Mouse (Mus musculus) CD4-positive, CD25-positive, alpha-beta regulatory T cell, adult 4 months (primary cell): Measurements from ENCODE around the gene Irf7. TPM values are rescaled to one million over a fixed set of nuclear protein-coding genes. Genes with fewer than 3 reads are reported as not detected.
"Not testable (repeated sequence)": the region's sequence is repeated elsewhere in the genome, so short reads cannot be mapped to it uniquely, and the experiment has no call there.

Experiments
- ATAC-seq: one replicate; pipeline ENCODE4 v1.8.0; 2017
- polyA plus RNA-seq, 2 experiments: library from polyadenylated mRNA; unstranded; fragments of 100-300 nt; shearing (Covaris generic); gene quantifications; one replicate each; pipeline ENCODE4 v1.2.1; 2017

The Irf7 gene
- polyA plus RNA-seq, 2 experiments from 2014 or later: 119 to 231 TPM

DNA sequence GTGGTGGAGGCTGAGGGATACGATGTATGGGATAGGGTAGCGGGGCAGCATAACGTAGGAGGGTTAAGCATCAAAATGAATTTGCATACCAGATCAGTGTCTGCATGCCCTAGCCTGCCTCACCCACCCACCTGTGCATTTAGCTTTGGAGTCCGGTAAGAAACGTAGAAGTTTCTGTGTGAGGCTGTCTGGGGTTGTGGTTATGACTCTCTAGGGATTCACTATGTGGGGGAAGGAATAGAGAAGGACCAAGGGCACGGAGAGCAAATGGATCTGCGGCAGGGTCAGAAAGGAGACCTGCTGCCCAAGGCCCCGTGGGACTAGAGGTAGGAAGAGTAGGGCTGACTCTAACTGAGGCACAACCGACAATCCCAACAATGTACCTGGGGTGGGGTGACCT lies 9.1 kb upstream of the Irf7 start:
- ATAC-seq: no peak

DNA sequence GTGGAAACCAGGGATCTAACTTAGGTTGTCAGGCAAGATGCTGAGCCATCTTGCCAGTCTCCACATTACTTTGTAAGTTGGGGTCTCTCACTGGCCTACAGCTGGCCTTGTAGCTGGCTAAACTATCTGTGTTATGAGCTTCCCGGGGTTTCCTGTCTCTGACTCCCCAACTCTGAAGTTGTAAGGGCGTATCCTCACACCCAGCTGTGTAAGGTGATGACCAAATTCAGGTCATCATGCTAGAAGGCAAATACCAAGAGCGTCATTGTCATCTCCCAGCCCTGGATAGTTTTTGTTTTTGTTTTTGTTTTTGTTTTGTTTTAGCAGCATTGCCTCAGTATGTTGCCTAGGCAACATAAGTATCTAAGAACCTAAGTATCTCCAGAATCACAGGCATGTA lies 4.3 kb upstream of the Irf7 start:
- no peak for ATAC-seq

DNA sequence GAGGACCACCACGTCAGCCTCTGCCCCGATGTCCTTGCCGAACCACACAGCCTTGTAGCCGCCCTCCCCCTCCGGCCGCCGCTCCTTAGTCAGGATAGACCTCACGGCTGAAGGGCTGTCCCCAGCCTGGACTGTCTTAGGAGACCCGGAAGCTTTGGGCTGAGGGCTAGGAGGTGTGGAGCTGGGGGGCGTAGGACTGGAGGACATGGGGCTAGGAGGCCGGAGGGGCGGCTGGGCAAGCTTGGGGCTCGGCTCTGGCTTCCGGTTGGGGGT lies 2.9 kb upstream of the Irf7 start:
- ATAC-seq: no peak

DNA sequence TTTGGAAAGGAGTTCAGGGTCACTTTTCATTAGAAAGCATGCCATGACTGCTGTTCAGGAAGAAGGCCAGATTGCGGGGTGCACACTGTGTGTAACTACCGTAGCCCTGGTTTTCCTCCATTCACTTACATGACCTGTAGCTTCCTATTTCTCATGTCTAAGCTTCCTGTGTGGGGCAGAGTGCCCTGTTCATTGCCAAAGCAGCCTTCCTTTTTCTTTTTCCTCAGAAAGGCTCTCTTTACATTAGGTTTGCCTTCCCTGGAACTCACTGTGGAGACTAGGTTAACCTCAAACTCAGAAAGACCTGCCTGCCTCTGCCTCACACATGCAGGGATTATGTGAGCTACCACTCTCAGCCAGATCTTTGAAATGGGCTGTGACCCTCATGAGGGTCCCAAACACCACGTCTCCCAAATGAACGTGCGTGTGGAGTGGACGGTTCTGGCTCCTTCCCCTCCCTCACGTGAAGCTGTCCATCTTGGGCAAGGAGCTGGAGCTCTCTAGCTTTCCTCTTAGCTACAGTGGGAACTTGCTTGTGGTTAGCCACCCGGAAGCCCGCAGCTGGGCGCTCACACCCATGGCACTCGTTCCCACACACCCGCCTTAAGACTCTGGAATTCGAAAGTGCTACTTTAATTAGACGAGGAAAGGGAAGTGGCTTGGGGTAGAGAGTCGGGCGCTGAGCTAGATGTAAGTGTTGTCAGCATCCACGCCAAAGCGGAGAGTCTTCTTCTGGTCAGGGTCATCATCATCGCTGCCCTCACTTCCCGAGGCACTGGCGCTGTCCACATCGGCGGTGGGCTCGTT lies 2.4 kb upstream of the Irf7 start:
- ATAC-seq: peak; percentile 18

DNA sequence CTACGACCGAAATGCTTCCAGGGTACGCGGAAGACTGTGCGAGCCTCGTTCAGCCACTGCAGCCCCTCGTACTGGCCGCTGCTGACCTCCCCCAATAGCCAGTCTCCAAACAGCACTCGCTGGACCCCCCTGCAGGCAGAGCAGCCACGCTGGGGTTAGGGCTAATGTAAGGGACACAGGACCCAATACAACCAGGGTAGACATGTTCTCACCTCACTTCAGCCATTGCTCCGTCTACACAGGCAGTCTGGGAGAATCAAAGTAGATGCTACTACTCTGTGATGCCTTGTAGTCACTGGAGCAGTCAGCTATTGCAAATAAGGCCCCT lies 906 bp downstream of the Irf7 start:
- peak; percentile 16 for ATAC-seq

DNA sequence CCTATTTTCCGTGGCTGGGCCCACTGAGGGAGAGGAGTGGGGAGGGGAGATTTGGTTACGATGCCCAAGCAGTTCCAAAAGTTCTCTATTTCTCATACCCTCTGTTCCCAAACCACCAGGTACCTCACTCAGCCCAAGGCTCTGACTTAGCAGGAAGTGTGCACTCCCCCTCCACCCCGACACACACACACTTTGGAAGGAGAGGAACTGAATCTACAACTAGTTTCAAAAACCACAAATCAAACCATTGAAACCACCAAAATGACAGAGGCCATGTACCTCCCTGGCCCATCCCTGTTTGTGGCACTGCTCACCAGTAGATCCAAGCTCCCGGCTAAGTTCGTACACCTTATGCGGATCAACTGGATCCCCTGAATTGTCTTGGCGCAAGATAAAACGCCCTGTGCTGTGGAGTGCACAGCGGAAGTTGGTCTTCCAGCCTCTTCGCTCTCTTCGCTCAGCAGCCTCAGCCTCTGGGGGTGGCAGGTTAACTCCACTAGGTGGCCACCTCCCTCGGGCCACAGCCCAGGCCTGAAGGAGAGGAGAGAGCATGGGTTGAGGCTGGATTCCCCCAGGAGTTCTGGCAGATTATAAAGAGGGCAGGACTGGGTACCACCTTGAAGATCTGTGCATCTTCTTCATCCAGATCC lies 1.4 kb downstream of the Irf7 start:
- peak; percentile 61 for ATAC-seq

DNA sequence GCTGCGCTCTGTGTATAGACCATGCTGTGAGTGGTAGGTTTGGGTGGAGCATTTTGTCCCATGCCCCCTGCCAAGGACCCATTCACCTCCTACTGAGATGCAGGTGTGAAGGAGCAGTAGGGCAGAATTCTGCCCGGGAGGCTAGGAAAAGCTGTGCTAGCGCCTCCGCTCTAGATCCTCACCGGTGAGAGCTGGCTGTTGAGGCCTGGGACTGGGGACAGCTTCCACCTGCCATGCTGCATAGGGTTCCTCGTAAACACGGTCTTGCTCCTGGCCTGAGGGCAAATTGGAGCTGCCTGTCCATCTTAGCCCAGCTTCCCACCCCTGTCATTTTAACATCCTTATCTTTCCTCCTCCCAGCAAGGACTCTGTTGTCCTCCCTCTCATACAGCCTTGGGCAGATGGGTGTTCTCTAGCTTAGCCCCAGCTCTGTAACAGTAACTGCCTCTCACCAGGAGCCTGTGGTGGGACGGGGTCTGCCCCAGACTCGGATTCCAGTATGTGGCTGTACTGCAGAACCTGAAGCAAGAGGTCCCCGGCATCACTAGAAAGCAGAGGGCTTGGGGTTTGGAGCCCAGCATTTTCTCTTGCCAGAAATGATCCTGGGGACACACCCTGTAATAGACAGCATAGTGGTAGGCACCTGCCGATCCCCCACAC lies 2.1 kb downstream of the Irf7 start:
- no peak for ATAC-seq

DNA sequence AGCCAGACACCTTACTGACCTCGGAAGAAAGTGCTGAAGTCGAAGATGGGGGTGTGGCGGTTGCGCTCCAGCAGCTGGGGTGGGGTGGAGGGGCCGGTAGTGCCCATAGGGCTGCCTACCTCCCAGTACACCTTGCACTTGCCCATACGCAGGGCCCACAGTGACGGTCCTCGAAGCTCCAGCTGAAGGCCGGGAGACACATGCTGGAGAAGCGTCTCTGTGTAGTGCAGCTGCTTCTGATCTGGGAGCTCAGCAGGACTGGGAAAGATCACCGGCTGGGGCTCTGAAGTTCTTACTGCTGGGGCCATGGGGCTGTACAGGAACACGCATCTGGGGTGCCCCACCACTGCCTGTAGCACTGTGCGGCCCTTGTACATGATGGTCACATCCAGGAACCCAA lies 2.6 kb downstream of the Irf7 start:
- no peak for ATAC-seq

DNA sequence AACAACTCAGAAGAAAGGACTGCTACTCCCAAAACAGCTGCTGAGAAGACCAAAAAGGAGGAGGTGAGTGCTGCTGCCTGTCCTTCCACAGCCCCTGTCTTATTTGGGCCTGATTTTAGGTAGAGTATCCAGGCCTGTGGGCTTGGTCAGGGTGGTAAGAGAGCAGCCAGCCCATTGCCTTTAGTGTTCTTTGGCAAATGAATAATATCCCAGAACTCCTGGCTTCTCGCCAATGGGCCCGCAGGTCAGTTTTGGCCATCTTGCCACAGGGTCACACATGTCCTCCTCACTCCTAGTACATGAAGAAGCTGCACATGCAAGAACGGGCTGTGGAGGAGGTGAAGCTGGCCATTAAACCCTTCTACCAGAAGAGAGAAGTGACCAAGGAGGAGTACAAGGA lies 4.8 kb downstream of the Irf7 start:
- ATAC-seq: no peak

DNA sequence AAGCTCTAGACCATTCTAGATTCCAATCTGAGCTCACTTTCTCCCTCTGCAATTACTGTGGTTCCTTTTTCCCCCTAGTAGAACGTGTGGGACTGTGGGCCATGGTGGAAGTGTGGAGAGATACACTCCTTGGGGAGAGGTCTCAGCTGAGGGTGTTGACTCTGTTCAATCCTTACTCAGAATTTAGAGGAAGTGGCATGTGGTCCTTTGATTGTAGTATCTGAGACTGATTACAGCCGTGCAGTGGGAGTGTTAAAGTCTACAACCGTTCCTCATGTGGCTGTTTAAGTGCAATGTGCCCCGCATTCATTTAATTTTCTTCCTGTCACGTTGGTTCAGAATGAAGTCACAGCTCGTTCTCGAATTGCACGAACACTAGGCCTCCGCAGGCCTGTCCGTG lies 10.1 kb downstream of the Irf7 start:
- ATAC-seq: no peak

DNA sequence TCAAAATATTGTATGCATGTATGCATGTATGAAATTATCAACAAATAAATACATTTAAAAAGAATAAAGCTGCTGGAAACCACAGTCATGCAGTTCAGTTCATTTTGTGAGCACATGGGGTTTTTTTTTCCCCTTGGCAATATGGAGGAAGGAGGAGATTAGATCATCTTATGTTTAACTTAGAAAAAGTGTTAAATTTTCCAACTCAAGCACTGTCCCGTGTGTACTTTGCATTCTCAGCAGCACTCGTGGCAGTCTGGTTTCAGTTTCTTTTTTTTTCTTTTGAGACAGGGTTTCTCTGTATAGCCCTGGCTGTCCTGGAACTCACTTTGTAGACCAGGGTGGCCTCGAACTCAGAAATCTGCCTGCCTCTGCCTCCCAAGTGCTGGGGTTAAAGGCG lies 15.8 kb downstream of the Irf7 start:
- ATAC-seq: not testable (repeated sequence)

DNA sequence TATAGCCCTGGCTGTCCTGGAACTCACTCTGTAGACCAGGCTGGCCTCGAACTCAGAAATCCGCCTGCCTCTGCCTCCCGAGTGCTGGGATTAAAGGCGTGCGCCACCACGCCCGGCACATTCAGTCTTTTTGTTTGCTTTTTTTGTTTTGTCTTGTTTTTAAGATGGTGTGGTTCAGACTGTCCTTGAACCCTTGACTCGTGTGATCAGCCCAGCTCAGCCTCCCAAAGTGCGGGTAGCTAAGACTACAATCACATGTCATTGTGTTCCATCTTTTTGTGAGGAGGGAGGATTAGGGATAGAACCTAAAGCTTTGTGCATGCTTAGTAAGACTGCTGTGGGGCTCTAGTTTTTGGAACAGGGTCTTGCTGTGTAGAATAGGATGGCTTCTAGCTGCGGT lies 34.7 kb downstream of the Irf7 start:
- no peak for ATAC-seq

DNA sequence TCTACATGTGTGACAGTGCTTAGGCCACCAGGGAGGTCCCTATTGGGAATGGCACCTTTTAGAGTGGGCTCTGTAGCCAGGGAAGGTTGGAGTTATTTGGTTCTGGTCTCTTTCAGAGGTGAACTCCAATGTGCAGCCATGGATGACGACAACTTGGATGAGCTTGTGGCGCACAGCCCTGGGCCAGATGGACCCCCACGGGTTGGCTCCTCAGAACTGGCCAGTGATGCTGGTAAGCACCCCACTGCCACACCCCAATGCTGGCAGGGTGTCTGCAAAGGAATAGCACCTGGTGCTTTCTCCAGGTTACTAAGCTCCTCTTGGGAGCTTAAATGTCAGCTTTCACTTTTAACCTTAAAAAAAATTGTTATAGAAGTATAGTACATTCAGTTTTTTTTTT lies 35.2 kb downstream of the Irf7 start:
- no peak for ATAC-seq

DNA sequence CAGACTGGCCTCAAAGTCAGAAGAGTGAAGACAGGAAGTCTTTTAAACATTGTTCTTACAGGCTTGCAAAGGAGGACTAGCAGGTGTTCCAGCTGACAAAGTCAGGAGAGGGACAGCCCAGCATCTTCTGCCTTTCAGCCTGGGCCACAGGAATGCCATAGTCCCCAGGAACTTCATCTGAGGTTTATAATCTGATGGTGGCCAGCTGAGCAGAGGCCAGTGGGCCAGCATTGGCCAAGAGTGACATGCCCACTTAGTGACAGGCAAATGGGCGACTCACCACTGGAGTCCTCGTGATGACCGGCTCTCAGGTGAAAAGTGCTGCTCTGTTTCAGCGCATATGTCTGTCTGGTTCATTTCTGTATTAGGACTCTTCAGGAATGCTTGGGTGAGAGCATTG lies 35.7 kb downstream of the Irf7 start:
- ATAC-seq: no peak

DNA sequence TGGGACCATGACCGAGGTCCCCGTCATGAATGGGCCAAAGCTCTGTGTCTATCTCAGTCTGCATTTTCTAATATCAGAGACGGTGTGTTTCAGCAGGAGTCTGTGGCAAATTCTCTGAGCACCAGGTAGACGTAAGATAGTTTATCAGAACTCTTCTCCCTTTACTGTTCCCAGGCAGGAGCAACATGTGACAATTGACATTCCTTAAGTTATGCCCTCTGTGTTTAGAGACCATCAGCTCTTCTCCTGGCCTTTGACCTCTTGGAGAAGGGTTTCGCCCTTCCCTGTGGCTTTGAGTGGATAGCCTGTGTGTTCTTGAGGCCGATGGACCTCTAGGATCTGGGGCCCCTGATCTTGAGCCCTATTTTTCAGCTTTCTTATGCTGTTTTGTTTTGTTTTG lies 36.6 kb downstream of the Irf7 start:
- ATAC-seq: no peak

DNA sequence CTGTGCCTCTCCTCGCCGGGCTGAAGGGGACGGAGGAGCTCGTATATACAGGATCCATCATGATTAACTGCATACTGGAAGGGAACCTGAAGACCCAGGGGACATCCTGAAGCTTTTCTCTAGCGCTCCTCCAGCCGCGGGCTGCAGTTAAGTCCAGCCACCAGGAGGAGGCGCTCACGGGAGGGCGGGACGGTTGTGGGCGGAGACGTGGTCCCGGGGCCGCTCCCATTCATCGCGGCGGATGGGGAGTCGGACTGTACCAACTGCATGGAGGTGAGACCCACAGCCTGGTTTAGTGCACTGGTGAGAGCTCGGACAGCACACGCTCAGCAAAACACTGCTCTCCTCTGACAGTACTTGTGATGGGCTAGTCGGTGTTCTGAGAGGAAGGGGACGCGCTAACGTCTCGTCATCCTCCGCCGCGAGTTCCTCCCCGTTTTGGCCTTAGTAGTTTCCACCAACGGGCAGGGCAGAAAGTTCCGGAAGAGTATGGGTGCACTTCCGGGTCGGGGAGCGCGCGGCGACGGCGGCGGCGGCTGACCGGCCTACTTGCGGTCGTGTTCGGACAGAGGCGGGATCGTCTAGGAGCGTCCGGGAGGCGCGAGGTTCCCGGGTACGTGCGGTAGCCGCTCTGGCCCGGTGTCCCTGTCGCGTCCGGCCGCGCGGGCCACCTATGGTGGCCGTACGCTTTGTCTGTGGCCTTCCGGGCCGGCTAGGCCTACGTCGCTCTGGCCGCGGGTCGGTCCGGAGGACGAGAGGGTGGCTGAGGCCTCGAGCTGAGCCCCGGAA lies 37.8 kb downstream of the Irf7 start, which contains the start of gene Phrf1:
TSS of gene Phrf1 (plus strand) at position 506 of the 789 bp plus-strand sequence.
- ATAC-seq: peak; percentile 95

DNA sequence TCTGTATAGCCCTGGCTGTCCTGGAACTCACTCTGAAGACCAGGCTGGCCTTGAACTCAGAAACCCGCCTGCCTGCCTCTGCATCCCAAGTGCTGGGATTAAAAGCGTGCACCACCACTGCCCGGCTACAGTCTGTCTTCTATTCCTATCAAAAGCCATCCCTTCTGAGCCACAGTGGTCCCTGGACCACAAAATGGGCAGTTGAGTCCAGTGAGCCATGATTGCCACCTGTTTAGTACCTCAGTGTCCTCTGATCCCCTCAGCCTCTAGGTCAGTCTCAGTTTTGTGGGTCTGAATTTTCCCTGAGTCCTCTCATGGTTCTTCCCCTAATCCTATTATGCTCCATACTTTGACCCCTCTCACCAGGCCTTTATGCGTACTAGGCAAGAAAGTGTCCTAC lies 38.5 kb downstream of the Irf7 start:
- ATAC-seq: no peak

DNA sequence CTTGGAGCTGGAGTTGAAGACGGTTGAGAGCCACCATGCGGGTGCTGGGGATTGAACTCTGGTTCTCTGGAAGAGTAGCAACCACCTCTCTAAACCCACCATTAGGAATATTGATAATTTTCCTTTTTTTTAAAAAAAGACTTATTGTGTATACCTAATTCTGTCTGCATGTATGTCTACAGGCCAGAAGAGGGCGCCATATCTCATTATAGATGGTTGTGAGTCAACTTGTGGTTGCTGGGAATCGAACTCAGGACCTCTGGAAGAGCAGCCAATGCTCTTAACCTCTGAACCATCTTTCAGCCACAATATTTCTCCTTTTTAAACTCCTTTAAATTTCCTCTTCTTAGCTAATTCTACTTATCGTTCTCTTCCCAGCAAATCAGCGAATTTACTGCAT lies 39.7 kb downstream of the Irf7 start:
- ATAC-seq: no peak

DNA sequence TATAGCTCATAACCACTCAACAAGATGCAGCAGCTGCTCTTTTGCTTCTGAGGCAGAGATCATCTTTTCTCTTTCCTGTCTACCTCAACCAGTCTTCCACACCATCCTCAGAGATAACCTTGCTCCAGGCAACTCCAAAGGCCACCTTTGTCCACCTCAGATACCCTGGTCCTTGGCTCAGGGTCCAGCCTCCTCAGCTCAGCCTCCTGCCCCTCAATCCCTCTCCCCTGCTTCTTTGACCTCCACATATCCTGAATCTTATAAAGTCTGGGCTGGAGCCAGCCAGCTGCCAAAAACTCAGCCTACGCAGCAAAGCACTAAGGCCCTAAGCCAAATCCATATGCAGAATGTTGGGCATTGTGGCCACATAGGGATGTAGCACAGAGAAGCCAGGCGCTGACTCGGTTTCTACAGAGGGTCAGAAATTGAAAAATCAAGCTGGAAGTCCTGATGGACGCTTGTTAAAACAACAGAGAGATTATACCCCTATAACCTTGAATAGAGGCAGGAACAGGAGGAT lies 43.5 kb downstream of the Irf7 start:
- ATAC-seq: no peak

DNA sequence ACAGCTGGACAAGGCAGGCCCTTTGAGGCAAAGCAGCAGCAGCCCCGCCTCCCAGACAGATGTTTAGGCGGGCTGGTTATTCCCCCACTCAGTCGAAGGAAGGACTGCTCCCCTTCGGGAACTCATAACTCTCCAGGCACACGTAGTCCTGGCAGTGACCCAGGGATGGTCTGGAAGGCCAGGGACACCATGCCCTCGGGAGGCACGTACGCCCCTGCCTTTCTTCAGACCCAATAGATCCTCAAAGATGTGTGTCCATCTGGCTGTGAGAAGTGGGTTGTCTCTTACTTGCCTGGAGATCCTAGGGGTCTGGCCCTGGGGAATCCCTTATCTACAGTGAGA lies 44.2 kb downstream of the Irf7 start:
- ATAC-seq: no peak

DNA sequence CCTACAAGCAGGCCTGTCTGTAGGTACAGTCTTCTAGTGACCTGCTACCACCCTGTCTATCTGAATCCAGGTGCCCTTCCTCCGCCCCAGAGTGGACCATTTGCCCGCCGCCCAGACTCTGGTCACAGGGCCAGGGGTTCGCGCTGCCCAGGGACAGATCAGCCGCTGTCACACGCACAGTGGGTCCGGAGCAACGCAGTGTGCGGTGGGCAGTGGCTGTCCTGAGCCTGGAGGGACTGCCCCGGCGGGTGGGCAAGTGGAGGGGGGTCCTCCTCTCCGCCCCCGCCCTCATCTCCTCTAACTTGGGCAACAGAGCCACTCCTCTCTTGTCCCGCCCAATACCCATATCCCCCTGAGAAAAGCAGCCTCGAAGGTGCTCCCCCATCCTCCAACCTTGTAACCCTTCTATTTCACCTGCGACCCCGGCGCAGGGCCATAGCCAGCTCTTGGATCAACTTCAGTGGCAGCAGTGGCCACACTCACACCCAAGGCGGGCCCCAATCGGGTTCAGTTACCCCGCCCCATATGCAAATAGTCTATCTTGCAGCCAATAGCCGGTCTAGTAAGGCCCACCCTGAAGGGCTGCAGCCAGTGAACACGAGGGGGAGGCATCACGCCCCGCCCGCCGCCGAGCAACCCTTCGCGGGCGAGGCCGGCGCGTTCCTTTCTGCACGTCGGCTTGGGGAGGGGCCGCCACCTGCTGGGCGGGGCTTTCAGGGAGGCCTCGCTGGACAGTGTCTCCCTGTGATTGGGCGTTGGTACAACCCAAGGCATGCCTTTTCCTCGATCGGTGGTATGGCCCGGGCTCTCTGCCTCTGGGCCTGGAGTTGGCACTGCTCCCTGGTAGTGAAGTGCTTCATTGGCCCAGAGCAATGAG lies 44.8 kb downstream of the Irf7 start:
- ATAC-seq: peak; percentile 93

DNA sequence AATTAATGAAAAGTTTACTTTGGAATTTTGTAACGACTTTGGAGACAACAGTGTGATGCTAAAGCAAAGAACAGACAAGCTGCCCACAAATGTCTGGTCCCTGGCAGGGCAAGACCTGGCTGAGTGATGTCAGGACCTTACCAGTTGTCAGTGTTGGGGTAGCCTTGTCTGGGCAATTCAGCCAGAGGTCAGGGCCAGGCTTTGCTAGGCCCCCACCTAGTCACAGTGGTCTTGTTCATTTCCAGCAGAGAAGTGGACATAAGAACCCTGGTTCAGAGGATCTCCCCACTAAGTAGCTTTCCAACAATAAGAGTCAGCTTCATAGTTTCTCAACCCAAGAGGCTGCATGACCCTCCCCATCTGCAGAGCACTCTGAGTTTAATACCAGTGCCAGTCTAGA lies 45.9 kb downstream of the Irf7 start:
- ATAC-seq: no peak
